Mouse (Mus musculus): ENCODE results near the gene Cngb1. TPM values are rescaled to one million over a fixed set of nuclear protein-coding genes. Genes with fewer than 3 reads are reported as not detected.

The Cngb1 gene
- total RNA-seq (2021): under 1 TPM; 0.42 to 0.58 TPM

DNA sequence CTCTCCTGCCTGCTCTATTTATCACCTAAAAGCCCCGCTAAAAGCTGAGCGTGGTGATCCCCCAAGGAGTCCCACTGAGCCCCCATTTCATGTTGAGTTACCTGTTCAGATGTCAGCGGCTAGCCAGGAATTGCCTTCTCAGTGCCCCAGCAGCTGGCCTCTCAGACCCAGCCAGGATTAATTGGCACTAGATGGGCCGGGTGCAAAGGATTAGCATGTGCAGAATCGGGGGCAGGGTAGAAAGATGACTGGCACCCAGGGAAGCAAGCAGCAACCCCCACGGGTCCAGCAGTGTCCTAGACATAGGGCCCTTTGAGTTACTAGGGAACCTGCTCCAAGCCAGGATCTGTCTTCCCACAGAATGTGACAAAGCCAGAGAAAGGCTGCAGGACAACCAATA lies at the start of gene Cngb1:
Gene Cngb1, minus strand, starts transcription at position 155 of the 400 bp plus-strand sequence.
- intact Hi-C loops (cut with DNase I): no loop called here
- DNase-seq: no peak

DNA sequence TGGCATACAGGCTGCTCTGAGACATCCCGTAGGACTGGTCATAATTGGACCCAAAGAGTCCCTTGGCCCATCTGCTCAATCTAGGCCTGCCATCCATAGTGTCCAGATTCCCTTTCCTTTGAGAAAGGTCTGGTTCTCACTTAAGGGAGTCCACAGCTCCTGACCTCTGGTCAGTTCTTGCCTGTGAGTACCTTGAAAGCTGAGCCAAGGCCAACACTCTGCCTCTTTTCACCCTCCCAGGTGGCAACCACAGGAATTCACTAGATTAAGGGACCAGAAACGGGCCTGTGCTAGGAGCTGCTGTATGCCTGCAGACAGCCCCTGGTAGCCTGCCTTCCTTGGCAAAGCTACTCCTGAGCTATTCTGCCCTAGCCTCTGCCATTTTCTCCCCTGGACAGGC lies 48.2 kb upstream of the Cngb1 start:
- intact Hi-C loops (cut with DNase I): loop anchor here (5.0 kb wide), 1 partner anchor 78 kb away; the partner anchor contains the start of gene Cfap20
- DNase-seq: no peak

DNA sequence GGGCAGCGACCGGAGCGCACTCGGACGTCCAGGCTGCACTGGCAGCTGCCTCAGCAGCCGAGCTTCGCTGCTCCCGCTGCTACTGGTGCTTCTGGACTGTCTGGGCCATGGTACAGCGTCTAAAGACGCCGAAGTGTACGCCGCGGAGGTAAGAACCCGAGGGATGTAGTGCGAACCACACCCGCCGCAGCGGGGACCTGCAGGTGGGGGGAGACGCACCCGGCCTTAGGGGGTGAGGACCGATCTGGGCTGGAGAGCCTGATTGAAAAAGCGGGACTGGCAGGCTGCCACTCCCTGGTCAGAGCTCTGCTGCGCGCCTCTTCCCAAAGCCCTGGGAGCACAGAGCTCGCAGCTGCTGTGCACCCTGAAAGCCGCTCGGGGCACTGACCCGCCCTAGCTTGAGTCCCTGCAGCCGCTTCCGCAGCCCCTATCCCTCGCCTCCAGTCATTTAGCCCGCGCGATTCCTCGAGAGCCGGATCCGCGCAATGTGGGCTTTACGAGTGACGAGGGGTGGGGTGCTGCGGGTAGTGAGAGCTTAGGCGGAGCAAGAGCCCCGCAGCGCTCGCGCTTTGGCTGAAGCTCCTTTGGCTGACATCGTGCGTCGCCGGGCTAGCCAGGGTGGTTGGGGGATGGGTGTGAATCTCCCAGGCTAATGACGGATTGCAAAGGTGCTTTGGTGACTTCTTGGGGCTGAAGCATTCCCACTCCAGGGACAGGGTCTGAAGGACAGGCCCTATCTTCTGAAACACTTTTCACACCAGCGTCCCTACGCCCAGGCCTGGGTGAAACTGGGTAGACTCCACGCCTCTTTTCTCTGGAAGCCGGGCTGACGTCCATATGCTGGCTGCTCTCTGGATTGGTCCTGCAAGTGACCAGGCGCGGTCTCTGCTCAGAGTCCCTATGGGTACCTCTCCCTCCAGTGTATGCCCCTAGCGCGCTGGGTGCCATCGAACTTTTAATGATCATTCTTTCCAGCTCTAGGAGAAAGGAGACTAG lies 46.8 kb upstream of the Cngb1 start:
- intact Hi-C loops (cut with DNase I): loop anchor here (5.0 kb wide), 1 partner anchor 79 kb away; the partner anchor contains the start of gene Cfap20
- DNase-seq: peak; percentile 51

DNA sequence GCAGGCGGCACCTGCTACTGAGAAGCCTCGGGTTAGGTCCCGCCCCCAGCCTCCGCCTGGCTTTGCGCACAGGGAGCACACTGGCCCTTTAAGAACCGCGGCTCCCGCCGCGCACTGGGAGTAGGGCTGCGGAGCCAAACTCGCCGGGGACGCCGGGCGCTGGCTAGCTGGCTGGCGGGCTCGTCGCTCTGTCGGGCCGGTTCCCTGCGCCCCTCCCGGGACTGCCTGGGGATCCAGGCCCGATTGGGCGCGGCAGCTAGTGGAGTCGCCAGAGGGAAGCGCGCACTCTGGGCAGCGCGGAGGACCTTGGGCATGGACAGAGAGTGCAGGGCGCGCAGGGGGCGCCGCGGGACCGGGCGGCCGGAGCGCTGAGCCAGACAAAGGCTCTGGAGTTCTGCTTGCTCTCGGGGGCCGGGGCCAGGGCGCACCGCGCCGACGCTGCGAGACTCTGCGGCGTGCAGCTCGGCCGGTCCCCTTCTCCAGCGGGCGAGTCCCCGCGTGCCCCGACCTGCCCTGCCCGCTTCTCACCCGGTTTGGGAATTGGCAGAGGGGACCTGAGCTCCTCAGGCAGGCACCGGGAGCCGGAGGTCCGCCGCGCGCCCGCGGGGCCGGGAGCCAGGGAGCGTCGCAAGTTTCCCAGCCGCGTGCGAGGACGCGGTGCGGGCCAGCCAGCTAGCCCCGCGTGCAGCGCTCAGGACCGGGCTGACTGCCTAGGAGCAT lies 45.9 kb upstream of the Cngb1 start, which contains the start of gene Mmp15:
Gene Mmp15, plus strand, starts transcription at position 118 of the 720 bp plus-strand sequence.
- intact Hi-C loops (cut with DNase I): loop anchor here (5.0 kb wide), 1 partner anchor 80 kb away; the partner anchor contains the start of gene Cfap20
- DNase-seq: peak; percentile 65

DNA sequence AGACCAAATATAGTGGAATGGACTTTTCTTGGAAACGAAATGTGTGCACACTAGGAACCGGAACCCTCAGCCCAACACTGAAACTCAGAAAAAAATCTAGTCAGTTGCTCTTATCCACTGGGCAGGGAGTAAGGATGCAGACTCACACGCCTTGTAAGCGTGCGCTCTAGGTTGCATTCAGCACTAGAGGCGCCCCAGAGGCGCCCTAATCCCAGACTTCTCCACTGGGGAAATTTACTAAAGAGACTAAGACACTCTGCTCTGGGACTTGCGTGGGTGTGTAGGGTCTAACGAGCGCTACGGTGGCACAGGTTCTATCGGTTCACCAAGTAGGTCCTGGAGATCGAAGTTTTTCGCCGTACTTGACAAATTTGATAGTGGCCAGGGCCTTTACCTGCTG lies 45.1 kb upstream of the Cngb1 start:
- DNase-seq: no peak
- intact Hi-C loops (cut with DNase I): loop anchor here (5.0 kb wide), 1 partner anchor 81 kb away; the partner anchor contains the start of gene Cfap20

DNA sequence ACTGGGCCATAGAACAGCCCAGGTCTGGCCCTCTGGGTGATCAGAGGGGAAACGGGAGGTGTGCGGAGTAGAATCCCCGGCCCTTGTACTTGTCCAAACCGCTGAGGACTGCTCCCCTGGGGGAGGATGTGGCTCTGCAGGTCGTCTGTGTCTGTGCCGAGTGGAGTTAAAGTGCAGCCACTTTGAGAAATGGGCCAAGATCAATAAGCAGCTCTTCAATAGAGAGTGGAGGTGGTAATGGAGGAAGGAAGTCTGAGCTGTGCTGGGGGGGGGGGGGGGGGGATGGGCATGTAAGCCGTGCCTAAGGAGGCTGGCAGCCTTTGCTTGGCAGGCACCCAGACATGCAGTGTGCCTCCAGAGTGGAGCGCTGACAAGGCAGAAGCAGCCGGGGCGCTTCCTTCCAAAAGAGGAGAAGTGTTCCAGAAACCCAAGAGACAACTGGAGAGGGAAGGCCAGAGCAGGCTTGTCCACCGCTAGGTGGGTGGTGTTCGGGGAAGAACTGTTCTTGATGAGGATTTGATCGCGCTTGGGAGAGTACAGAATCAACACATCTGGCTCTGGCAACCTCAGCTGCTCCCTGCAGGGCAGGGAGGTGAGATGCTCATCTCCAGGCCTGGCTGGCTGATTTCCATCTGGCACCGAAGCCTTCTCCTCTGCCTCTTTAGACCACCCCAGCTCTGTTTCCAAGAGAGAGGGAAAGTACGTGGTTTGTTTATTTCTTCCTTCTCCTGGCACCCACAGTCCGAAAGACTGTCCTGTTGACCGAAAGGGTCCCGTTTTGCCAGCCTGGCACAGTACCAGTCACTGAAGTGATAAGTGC lies 42.6 kb upstream of the Cngb1 start:
- intact Hi-C loops (cut with DNase I): loop anchor here (5.0 to 10.0 kb wide), 2 partner anchors 106 to 348 kb away; no protein-coding TSS in a partner anchor
- DNase-seq: peak; percentile 91

DNA sequence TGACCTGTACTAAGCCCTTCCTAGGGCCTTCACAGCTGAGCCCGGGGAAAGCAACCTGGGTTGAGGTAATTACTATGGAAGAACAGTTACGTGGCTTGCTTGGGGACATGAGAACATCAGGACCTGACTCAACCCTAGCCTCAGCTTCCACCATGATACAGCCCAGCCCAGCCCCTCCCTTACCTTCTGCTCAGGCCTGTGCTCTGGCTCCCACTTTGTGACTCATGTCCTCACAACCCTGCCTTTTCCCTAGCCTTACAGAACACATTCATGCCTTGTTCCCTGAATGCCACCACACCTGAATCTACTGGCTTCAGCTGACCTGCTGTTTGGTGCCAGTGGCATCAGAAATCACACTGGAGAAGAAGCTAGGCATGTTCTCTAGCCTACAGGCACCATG lies 42.0 kb upstream of the Cngb1 start:
- no peak for DNase-seq
- intact Hi-C loops (cut with DNase I): loop anchor here (5.0 to 10.0 kb wide), 2 partner anchors 106 to 349 kb away; no protein-coding TSS in a partner anchor

DNA sequence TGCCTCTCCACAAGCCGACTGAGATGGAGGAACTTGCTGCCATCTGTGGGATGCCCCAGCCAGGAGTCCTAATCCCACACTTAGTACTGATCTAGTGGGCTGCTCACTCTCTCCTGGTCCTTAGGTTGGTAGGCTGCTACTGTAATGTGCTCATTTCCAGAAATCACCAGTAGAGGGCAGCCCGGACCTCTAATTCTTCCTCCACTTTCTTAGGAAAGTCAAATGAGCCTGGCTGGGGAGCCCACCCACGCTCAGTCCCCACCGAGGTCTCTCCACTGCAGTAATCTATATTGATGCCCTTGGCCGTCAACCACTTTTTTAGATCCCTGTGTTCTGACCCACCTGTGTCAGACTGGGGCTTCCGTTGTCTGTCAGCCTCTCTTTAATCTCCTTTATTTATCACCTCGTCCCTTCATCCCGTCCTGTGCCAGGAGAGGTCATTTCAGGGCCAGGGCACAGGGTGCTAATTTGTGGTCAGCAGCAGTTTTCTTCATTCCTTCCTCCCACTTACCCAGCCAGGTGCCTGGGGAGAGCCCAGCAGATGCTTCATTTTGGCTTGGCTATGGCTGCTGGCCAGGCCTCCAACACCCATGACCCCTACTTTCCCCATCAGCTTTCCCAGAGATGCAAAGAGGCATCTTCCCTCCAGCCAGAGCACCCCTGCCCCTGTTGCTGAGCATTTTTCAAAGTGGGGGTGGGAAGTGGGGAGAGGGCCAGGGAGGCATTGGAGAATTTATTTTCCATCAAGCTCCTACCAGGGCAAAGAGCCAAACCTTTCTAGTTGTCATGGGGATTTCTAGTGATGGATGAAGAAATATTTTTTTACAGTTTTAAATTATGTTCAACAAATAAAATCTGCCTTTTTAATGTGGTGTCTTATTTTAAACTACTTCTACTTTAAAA lies 40.5 kb upstream of the Cngb1 start:
- intact Hi-C loops (cut with DNase I): loop anchor here (5.0 to 10.0 kb wide), 2 partner anchors 108 to 350 kb away; no protein-coding TSS in a partner anchor
- DNase-seq: peak; percentile 86

DNA sequence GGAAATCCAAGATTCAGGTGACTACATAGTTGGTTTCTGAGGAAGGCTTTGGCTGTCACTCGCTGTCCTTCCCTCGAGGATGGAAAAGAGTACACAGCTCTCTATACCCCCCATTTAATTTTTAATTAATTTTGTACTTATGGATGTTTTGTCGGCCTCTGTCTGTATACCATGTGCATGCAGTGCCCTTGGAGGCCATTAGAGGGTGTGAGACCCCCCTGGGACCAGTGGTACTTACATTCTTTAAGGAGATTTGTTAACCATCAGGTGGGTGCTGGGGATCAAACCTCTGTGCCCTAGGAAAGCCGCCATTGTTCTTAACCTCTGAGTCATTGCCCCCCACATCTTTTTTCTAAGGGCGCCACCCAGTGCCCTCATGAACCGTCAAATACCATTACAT lies 38.3 kb upstream of the Cngb1 start:
- intact Hi-C loops (cut with DNase I): loop anchor here (5.0 to 10.0 kb wide), 2 partner anchors 110 to 353 kb away; no protein-coding TSS in a partner anchor
- no peak for DNase-seq

DNA sequence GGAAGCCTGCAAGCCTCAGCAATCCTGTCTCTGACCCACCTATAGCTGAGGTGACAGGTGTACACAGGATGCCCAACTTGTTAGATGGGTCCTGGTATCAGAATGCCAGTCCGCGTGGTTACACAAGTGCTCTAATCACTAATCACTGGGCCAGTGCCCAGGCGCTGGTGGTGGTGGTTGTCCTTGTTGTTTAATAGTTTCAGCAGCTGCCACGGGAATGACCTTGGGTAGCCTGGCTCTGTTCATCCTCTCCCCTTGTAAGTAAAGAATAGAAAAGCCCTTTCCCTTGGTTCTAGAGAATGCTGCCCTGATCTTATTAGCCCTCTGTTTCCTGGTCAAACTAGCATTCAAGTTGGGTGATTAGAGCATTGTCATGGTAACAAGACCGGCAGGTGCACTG lies 35.3 kb upstream of the Cngb1 start:
- no peak for DNase-seq
- intact Hi-C loops (cut with DNase I): loop anchor here (10.0 kb wide), 1 partner anchor 113 kb away; no protein-coding TSS in a partner anchor

DNA sequence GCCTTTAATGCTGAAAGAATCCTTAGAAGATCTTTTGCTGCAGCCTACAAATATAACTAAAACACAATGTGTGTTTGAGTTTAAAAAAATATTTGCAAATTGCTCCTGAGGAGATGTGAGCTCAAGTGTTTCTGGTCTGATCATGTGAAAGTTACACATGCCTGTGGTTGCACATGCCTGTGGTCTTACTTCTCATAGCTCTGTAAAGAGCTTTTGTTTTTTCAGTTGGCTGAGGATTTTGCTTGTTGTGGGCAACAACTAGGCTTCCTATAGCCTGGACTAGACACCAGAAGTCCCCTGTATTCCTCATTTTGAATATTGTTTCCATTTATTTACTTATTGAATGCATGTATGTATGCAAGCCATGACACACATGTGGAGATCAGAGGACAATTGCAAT lies 30.0 kb upstream of the Cngb1 start:
- no peak for DNase-seq
- intact Hi-C loops (cut with DNase I): no loop called here

DNA sequence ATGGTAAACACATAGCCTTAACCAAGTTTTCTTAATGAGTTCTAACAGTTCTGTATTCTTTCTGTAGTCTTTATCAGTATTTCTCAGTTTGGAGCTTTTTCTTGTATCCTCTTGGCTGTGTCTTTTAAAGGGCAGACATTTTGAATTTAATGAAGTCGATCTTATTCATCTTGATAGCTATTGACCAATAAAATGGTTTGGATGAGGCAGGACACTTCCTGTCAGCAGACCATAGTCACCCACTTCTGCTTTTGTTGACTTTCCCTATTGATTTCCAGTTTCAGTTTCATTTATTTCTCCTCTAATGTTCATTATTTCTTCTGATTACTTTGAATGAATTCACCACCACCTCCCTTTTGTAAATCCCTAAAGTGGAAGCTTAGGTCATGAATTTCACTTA lies 29.3 kb upstream of the Cngb1 start:
- DNase-seq: no peak
- intact Hi-C loops (cut with DNase I): no loop called here

DNA sequence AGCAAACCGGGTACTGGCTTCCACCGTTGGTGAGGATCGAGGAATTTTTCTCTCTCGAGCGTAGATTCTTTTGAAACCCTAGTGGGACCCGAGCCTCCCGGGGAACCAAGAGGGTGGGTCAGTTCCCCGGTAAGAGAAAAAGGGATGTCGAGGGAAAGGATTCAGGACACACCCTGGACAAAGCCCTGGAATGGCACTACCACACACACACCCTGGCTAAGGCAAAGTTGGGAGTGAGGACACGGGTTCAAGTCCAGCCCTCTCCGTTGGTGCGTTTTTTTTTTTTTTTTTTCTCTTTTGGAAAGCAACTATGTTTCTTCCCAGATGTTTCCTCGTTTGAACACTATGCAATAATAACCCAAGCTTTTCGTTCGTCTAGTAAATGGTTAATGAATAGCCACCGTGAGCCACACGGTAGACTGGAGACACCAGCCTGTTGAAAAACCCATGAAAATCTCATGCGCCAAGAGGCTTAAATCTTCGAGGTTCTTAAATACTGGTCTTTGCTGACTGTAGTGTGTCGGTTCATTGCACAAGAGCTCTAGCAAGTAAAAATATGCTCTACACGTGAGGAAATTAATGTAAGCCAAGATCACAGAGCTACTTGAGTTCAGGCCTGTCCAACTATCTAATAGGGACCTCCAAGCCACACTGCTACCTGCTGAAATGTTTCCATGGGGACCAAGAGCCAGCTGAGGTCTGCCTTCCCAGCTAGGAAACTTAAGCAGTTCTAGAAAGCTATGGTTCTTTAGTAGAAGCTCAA lies 26.2 kb upstream of the Cngb1 start:
- no peak for DNase-seq
- intact Hi-C loops (cut with DNase I): loop anchor here (5.0 kb wide), 1 partner anchor 380 kb away; no protein-coding TSS in a partner anchor

DNA sequence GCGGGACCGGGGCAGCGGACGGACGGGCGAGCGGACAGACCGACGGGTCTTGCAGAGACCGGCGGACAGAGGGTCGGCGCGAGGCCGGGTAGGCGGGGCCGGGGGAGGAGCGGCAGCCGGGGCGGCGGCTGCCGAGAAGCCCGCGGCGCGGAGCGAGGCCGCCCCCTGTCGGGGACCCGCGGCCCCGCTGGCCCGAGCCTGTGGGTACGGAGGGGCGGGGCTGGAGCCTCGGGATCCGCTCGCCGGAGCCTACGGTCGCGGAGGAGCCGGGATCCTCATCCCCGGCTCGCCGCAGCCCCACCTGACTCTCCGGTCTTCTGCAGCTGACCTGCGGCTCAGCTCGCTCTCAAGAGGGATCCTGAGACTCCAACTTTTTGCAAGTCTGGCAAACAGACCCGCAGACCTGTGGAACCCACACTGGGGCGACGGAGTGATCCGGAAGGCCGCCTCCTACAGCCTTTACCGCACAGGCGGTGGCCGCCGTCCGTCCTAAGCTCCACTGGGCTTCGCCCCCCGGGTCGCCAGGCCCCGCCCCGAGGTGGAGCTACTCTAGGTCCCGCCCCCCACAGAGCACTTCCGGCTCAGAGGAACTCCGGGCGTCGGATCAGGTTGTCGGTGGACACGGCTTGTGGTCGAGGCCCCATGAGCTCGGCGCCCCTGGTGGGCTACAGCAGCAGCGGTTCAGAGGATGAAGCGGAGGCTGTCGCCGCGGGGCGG lies 25.5 kb upstream of the Cngb1 start, which contains the start of the genes Zfp319 and Usb1:
Gene Zfp319, minus strand, starts transcription at position 231 of the 717 bp plus-strand sequence.
Gene Usb1, plus strand, starts transcription at position 565 of the 717 bp plus-strand sequence.
- intact Hi-C loops (cut with DNase I): loop anchor here (2.0 to 5.0 kb wide), 2 partner anchors 77 to 380 kb away; no protein-coding TSS in a partner anchor
- DNase-seq: peak; percentile 94

DNA sequence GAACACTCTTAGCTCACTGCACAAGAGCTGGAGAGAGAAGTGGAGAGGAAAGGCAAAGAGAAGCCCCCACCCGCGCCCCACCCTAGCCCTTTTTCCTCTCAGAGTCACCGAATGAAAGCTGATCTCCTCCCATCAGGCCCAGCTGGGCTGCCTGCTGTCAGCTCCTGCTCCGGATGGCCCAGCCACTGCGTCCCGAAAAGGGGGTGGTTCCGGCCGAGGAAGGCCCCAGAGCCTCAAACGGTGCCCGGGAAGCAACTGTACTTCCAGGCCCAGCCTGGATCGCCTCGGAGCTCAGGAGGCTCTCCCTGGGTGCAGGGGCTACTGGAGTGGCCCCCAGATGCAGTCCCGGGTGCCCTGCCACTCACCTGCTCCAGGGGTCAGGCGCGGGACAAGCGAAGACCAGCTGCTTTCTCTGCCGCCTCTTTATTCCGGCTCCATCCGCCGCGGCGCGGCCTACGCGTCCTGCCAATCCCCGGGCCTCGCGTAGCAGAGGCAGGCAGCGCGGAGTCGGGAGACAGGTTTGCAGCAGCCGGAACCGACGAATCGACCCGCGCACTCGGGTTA lies 24.9 kb upstream of the Cngb1 start:
- intact Hi-C loops (cut with DNase I): loop anchor here (2.0 to 5.0 kb wide), 2 partner anchors 76 to 379 kb away; no protein-coding TSS in a partner anchor
- peak; percentile 67 for DNase-seq

DNA sequence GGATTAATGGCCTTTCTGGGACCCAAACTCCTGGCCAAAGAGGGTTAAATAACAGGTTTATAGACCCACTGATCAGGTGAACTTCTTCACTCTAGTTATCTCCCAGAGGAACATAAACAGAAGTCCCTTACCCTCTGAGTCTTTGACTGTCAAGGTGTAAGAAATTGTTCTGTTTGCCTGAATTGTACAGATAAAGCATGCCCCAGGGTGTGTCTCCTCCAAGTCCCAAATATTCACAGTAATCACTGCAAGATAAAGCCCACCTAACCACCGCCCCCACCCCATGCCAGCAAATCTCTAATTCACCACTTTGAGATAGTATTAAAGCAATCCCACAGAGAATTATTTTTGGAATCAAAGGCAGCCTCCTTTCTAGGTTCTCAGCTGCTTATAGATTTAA lies 24.0 kb upstream of the Cngb1 start:
- intact Hi-C loops (cut with DNase I): loop anchor here (2.0 to 5.0 kb wide), 2 partner anchors 76 to 378 kb away; no protein-coding TSS in a partner anchor

More for the DNA sequence above, 24.0 kb upstream of the Cngb1 start:
- no peak for DNase-seq
